Mouse (Mus musculus) ES-Bruce4 (cell line): ENCODE results near the gene Chpf2.

ENCODE experiments used
- CTCF ChIP-seq: IDR thresholded peaks from one replicate; pipeline ENCODE4 v1.8.1; 2011; ENCODE audit warnings: low read depth, low read length
- POLR2A ChIP-seq: IDR thresholded peaks from one replicate; pipeline ENCODE4 v1.8.1; 2011; ENCODE audit warnings: low read length; ENCODE audit not compliant: insufficient read depth

DNA sequence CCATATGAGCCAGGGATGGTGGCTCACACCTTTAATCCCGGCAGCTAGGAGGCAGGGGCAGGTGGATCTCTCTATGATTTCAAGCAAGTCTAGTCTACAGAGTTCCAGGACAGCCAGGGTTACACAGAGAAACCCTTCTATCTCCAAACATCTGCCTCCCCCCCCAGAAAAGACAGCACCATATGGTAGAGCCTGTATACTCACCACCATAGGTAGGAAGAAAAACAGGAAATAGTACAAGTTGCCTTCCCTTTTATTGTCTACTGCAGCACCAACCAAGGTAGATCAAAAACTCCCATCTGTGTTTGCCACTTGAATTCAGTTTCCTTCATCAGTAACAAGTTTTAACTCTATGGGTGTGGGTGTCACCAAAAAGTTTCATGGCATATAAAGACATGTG lies 10.6 kb upstream of the Chpf2 start:
- TF ChIP-seq CTCF: no peak
- TF ChIP-seq POLR2A: no peak
